Mouse (Mus musculus) forebrain, embryonic 14.5 days (tissue): ENCODE data around the gene Hcrt. TPM values are rescaled to one million over a fixed set of nuclear protein-coding genes. Genes with fewer than 3 reads are reported as not detected.

Source experiments
- ATAC-seq: fragments of 200-750 bp; cut with Nextera tagmentation; 2 replicates; pipeline ENCODE4 v1.8.0; 2017; ENCODE audit warnings: mild to moderate bottlenecking, moderate library complexity
- DNase-seq: peaks from one replicate; pipeline ENCODE4 v3.0.0-alpha.2; 2015; ENCODE audit warnings: low spot score
- H3K27ac ChIP-seq: fragments of 300-500 bp; sonication (generic); 2 replicates; pipeline ENCODE4 v1.5.1; 2014; ENCODE audit warnings: low read depth, mild to moderate bottlenecking, control low read depth, low read length, moderate library complexity
- H3K27me3 ChIP-seq: fragments of 300-500 bp; sonication (generic); replicated peaks from 2 replicates; pipeline ENCODE4 v1.6.1; 2014; ENCODE audit warnings: low read length, control low read depth, mixed read lengths; ENCODE audit not compliant: control insufficient read depth, insufficient read depth
- H3K36me3 ChIP-seq: fragments of 300-500 bp; sonication (generic); 2 replicates; pipeline ENCODE4 v1.6.1; 2014; ENCODE audit warnings: low read length, control low read depth; ENCODE audit not compliant: control insufficient read depth, insufficient read depth
- H3K4me1 ChIP-seq: fragments of 300-500 bp; sonication (generic); 2 replicates; pipeline ENCODE4 v1.6.1; 2014; ENCODE audit warnings: antibody characterized with exemption, low read length, control low read depth; ENCODE audit not compliant: control insufficient read depth, insufficient read depth
- H3K4me2 ChIP-seq: fragments of 300-500 bp; sonication (generic); 2 replicates; pipeline ENCODE4 v1.6.1; 2014; ENCODE audit warnings: mild to moderate bottlenecking, control low read depth, low read length
- H3K4me3 ChIP-seq: fragments of 300-500 bp; sonication (generic); 2 replicates; pipeline ENCODE4 v1.5.1; 2014; ENCODE audit warnings: low read depth, low read length, control low read depth
- H3K9ac ChIP-seq: fragments of 300-500 bp; sonication (generic); 2 replicates; pipeline ENCODE4 v1.6.1; 2014; ENCODE audit warnings: mild to moderate bottlenecking, low read length, control low read depth, moderate library complexity
- H3K9me3 ChIP-seq: fragments of 300-500 bp; sonication (generic); replicated peaks from 2 replicates; pipeline ENCODE4 v1.6.1; 2016; ENCODE audit warnings: low read length, control low read depth, mixed read lengths; ENCODE audit not compliant: control insufficient read depth
- WGBS: fragments of 180-500 bp; shearing (Covaris S2); extraction: QIAGEN DNeasy Blood & Tissue Kit; methylation state at CpG from one replicate; pipeline ENCODE4 v1.1.7; 2014; 5-methylcytosine and 5-hydroxymethylcytosine counted together
- polyA plus RNA-seq: library from polyadenylated mRNA; unstranded; fragments of >200 nt; fragmentation: Nextera tagmentation; extraction: Ambion mirVana; gene quantifications from 2 replicates; pipeline ENCODE4 v1.2.1, GENCODE M21; 2014

Hcrt gene
- polyA plus RNA-seq, 1 experiment from 2014 or later = 0.53 TPM

DNA sequence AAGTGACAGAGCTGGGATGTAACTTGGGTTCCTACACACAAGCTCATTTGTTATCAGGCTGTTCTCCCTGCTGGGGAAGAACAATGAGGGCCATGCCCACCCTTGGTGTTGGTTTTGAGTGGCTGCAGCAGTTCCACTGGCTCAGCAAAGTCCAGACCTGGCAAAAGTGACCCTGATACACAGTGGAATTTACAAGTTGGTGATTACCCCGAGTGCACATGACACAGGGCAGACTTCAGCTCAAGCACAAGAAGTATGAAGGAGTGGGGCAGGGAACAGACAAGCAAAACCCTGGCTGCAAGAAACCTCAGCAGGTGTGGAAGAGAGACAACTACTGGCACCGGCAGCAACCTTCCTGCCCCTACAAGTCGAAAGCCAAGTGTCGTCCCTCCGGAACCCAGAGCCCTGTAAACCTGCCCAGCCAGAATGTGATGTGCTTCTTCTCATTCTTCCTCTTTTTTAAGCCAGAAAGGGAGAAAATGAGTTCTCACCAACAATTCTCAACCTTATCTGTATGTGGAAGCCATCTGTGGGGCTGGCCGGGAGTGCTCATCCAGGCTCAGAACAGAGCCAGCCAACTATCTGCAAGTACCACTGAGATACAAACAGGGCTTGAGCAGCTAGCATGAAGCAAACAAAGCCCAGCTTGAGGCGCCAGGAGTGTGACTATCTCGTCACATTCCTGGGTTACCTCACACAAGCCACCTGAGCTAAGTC is 40.8 kb downstream of the Hcrt start:
- Histone ChIP-seq H3K27ac (no peak overlapping the region), H3K4me3 (no peak overlapping the region), H3K9ac (no peak overlapping the region; the same call in 1 of the 2 replicates), H3K4me1 (no peaks in the 10 kb centered on the region), H3K36me3 (peaks cover 30% of the 10 kb centered on the region), H3K9me3 (no peaks in the 10 kb centered on the region), H3K4me2 (no peak overlapping the region), H3K27me3 (no peaks in the 10 kb centered on the region)
- DNase-seq = no peak
- no peak for ATAC-seq
- 62% methylated on average over 8 of the region's 8 CpGs for WGBS

DNA sequence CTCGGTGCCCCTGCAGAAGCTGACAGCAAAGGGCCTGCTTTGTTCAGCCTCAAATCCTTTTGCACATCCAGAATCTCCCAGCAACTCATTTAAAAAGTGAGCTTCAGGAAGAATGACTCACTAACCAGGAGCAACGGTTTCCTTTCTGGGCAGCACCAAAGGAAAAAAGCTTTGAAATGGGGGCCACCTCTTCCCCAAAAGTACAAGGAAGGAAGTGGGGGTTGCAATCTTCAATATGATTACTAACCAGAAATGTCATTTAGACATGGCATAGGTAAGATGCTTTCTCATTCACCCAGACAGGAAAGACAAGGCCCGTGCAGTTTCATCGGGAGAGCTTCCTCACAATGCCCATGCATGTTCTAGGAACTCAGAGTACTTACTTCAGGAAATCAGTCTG is 41.5 kb downstream of the Hcrt start:
- Histone ChIP-seq H3K36me3 (peaks cover 37% of the 10 kb centered on the region), H3K4me3 (no peak overlapping the region), H3K27me3 (no peaks in the 10 kb centered on the region), H3K27ac (no peak overlapping the region), H3K9ac (no peak overlapping the region; the same call in 1 of the 2 replicates), H3K4me1 (no peaks in the 10 kb centered on the region), H3K4me2 (no peak overlapping the region), H3K9me3 (no peaks in the 10 kb centered on the region)
- 53% methylated on average over 4 of the region's 4 CpGs for WGBS
- DNase-seq = no peak
- no peak for ATAC-seq

GRCm38 (mm10) chr11:100720345-100720744 is 42.4 kb downstream of the Hcrt start:
- ATAC-seq (no peak), DNase-seq (no peak)
- no peaks in the 10 kb centered on the region for H3K4me1 ChIP-seq
- H3K9ac ChIP-seq = no peak overlapping the region
- peaks cover 46% of the 10 kb centered on the region for H3K36me3 ChIP-seq
- no peak overlapping the region for H3K4me3 ChIP-seq
- H3K27ac ChIP-seq = no peak overlapping the region
- no peaks in the 10 kb centered on the region for H3K27me3 ChIP-seq
- WGBS = 80% methylated on average over 5 of the region's 5 CpGs
- no peaks in the 10 kb centered on the region for H3K9me3 ChIP-seq
- H3K4me2 ChIP-seq = no peak overlapping the region

GRCm38 (mm10) chr11:100719893-100720292 is 42.8 kb downstream of the Hcrt start:
- Histone ChIP-seq H3K27me3 (no peaks in the 10 kb centered on the region), H3K4me1 (no peaks in the 10 kb centered on the region), H3K9ac (no peak overlapping the region), H3K9me3 (no peaks in the 10 kb centered on the region), H3K27ac (no peak overlapping the region), H3K36me3 (peaks cover 50% of the 10 kb centered on the region), H3K4me3 (no peak overlapping the region), H3K4me2 (no peak overlapping the region)
- WGBS = 93% methylated on average over 11 of the region's 11 CpGs
- no peak for DNase-seq
- ATAC-seq = no peak

DNA sequence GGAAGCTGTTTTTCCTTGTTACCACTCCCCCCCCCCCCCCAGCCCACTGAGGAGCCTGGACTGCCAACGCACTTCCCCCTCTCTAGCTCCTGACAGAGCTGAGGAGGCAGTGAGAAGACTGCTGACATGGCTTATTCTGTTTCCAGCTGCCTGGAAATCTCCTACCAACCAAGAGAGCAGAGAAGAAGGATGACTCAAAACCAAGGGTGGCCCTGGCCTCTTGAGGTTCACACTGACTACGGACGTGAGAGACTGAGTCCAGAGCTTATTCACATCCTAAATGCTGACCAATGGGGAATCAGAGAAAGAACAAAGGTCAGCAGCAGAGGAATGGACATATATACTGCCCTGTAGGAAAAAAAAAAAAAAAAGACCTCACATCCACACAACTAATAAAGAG is 43.4 kb downstream of the Hcrt start:
- H3K9me3 ChIP-seq = no peaks in the 10 kb centered on the region
- WGBS = 97% methylated on average over 3 of the region's 3 CpGs
- no peak for DNase-seq
- peaks cover 53% of the 10 kb centered on the region for H3K36me3 ChIP-seq
- ATAC-seq = no peak
- H3K27me3 ChIP-seq = no peaks in the 10 kb centered on the region
- no peak overlapping the region for H3K4me3 ChIP-seq
- no peak overlapping the region for H3K27ac ChIP-seq
- no peaks in the 10 kb centered on the region for H3K4me1 ChIP-seq
- H3K4me2 ChIP-seq = no peak overlapping the region
- no peak overlapping the region for H3K9ac ChIP-seq

GRCm38 (mm10) chr11:100718866-100719265 is 43.9 kb downstream of the Hcrt start:
- H3K27ac ChIP-seq = no peak overlapping the region
- no peaks in the 10 kb centered on the region for H3K9me3 ChIP-seq
- no peak overlapping the region for H3K4me3 ChIP-seq
- no peak for DNase-seq
- no peak overlapping the region for H3K4me2 ChIP-seq
- peaks cover 3% of the 10 kb centered on the region for H3K4me1 ChIP-seq
- H3K9ac ChIP-seq = no peak overlapping the region
- 90% methylated on average over 4 of the region's 4 CpGs for WGBS
- ATAC-seq = no peak
- H3K36me3 ChIP-seq = peaks cover 53% of the 10 kb centered on the region
- H3K27me3 ChIP-seq = no peaks in the 10 kb centered on the region

GRCm38 (mm10) chr11:100718462-100718861 is 44.3 kb downstream of the Hcrt start:
- H3K27me3 ChIP-seq = no peaks in the 10 kb centered on the region
- no peak overlapping the region for H3K9ac ChIP-seq
- no peak for ATAC-seq
- peaks cover 5% of the 10 kb centered on the region for H3K4me1 ChIP-seq
- no peak for DNase-seq
- H3K4me3 ChIP-seq = no peak overlapping the region
- H3K36me3 ChIP-seq = peaks cover 53% of the 10 kb centered on the region
- H3K9me3 ChIP-seq = no peaks in the 10 kb centered on the region
- WGBS = 93% methylated on average over 7 of the region's 7 CpGs
- H3K4me2 ChIP-seq = no peak overlapping the region
- no peak overlapping the region for H3K27ac ChIP-seq

GRCm38 (mm10) chr11:100716649-100717048 is 46.1 kb downstream of the Hcrt start:
- Histone ChIP-seq H3K4me1 (peaks cover 9% of the 10 kb centered on the region), H3K4me3 (no peak overlapping the region), H3K27ac (no peak overlapping the region), H3K27me3 (no peaks in the 10 kb centered on the region), H3K36me3 (peaks cover 50% of the 10 kb centered on the region), H3K9me3 (no peaks in the 10 kb centered on the region), H3K4me2 (no peak overlapping the region), H3K9ac (no peak overlapping the region)
- DNase-seq (no peak), ATAC-seq (no peak)
- 78% methylated on average over 3 of the region's 3 CpGs for WGBS

- ATAC-seq = no peak
These were observed 47.8 kb downstream of the Hcrt start for GRCm38 (mm10) chr11:100714948-100715347.

More at GRCm38 (mm10) chr11:100714948-100715347, 47.8 kb downstream of the Hcrt start:
- Histone ChIP-seq H3K4me2 (no peak overlapping the region), H3K27me3 (no peaks in the 10 kb centered on the region), H3K27ac (no peak overlapping the region), H3K4me3 (no peak overlapping the region), H3K4me1 (peaks cover 14% of the 10 kb centered on the region), H3K9me3 (no peaks in the 10 kb centered on the region), H3K36me3 (peaks cover 58% of the 10 kb centered on the region), H3K9ac (no peak overlapping the region)
- DNase-seq = no peak
- WGBS = 71% methylated on average over 6 of the region's 6 CpGs
